Mouse (Mus musculus) spleen, postnatal 4 days (tissue): ENCODE data around the gene Ooep.
"Not testable (repeated sequence)": the region's sequence is repeated elsewhere in the genome, so short reads cannot be mapped to it uniquely, and the experiment has no call there.

Experiments
- DNase-seq, 2 experiments: peaks; one replicate each; pipeline ENCODE4 v3.0.0; 2022; ENCODE audit warnings: low spot score in 2 of 2

Ooep gene

DNA sequence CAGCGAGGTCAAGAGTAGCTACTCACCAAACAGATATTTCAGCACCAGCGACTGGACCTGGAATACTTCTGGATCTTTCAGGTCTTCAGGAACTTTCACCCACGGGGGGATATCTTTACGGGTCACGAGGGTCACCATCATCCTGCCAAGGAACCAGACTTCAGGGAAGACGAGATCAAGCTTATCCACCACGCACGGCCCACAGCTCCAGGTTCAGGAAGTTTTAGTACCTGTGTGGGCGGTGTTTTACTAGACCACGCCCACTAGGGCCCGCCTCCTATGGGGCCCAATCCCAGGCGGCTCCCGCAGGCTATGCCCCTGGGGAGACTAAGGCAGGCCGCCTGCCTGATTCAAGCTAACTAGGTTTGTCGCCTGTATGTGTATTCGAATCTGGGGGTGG is 10.6 kb downstream of the Ooep start, which contains the start of gene Dppa5a:
Gene Dppa5a, minus strand, starts transcription at position 219 of the 400 bp plus-strand sequence.
- DNase-seq, result not testable (repeated sequence)

GRCm38 (mm10) chr9:78365850-78366544 is 12.5 kb downstream of the Ooep start:
- DNase-seq, result no peak

- DNase-seq, result no peak
These were observed 13.8 kb downstream of the Ooep start for GRCm38 (mm10) chr9:78364701-78365100.

DNA sequence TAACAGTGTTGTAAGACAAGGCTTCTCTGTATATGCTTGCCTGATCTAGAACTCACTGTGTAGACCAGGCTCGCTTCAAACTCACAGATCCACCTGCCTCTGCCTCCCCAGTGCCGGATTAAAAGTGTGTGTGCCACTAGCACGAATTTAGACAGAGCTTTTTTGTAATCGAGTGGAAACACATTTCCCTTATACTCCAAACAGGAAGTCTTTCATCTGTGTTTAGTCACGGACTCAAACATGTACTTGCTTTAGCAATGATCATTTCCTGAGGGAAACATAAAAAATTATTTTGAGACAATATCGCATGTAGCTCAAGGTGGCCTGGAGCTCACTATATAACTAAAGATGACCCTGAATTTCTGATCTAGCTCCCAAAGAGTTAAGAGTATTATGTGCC is 15.2 kb downstream of the Ooep start:
- no peak for DNase-seq

DNA sequence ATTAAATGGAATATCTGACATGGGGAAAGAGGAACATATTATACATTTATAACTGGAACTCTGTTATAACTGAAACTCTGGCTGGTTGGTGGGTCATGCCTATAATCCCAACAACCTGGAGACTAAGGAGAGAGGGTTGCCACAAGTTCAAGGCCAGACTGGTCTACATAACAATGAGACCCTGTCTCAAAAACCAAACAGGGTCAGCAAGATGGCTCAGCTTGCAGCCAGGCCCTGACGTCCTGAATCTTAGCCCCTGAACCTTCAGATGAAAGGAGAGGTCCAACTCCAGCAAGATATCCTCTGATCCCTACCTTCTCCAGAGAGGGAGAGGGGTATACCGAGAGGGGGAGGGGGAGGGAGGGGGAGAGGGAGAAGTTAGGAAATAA is 18.0 kb downstream of the Ooep start:
- no peak for DNase-seq

DNA sequence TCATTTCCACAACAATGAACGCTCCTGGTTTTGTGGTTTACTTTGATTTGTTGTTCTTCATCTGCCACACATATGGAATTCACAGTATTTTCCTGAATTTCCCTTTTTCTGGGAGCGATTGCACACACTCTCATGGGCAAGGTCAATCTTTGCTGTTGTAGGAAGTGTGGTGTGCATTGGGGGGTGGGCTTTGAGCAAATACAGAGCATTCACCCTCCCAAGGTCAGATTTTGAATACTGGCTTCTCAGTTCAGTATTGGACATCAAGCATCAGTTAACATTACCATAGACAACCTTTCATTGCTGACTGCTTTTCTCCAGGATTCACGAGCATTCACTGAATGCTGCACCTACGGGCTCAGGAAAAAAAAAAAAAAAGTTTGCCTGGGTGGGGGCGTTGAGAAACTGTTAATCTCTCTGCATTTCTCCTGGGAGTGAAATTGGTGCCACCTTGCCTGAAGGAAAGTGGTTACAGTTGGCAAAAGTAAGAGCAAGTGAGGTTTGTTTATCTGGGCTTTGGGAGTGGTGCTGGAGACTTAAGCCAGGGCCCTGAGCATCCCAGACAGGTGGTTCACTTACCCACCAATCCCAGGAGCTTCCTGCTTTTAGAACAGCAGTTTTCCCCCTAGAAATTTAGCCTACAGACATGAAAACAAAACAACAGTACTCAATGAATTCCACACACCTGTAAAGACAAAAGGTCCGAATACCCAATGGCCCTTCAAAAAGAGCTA is 18.6 kb downstream of the Ooep start:
- DNase-seq, result no peak

- peak; percentile 31 to 82 for DNase-seq
These were observed 20.5 kb downstream of the Ooep start for GRCm38 (mm10) chr9:78358053-78358452.

- no peak for DNase-seq
These were observed 22.9 kb downstream of the Ooep start, which contains the start of gene Gsta2 for GRCm38 (mm10) chr9:78355611-78356010. Gsta2 (minus strand) TSS chr9:78355788.

DNA sequence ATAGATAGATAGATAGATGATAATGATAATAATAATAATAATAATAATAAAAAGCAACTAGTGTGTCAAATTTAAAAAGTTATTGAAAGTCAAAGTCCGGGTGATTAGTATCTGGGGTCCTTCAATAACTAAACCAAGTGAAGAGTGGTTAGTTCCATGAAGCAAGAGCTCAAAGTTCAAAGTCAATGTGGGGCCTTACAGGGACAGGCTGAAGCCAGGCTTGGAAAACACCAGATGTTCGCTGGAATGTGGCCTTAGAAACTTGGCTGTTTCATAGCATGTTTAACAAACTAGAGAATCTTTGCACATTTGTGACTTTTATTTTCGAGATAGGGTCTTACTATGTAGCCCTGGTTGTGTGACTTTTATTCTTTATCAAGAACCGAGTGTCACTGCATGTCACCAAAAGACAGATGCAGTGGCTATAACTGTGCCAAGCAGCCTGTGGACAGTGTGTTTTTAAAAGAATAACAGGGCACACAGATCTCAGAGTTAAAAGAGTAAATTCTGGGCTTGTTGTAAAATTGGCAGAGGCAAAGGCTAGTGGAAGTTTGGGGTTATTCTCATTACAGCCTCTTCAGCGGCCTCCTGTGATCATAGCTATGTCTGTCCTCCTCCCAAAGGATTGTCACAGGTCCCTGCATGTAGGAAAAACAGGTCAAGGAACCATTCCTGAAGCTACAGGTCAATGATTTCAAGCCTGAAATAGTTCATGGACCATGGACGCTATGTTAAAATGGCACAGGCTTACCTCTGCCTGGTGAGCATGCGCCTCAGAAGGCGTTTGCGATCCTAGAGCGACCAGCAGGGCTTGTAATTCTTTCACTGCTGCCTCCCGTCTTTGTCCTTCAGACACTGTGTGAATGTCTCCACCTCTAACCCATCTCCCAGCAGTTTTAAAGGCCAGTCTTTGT is 23.6 kb downstream of the Ooep start:
- DNase-seq, result no peak

DNA sequence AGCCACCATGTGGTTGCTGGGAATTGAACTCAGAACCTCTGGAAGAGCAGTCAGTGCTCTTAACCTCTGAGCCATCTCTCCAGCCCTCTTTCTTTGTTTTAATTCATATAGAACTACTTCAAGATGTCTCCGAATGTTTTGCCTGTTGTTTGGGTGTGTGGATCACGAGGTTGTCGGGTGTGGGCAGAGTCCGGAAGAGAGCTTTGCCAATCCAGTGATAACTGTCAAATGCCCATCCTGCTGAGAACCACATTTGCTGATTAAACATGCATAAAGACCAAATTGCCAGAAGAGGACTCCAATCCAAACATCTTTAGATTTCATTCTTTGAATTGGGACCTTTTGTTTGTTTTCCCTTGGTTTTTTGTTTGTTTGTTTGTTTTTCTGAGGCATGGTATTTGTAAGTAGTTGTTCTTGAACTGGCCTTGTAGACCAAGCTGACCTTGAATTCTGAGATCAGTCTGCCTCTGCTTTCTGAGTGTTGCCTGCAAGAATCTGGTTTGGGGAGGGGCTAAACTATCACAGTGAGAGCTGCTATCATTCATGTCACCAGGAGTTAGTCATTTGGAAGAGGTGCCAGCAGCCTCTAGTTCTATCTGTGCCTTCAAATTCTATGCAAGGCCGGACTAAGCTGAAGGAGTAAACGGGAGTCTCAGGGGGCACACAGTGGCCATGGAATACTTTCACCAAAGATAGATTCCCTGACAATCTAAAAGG is 26.9 kb downstream of the Ooep start:
- DNase-seq, result no peak

DNA sequence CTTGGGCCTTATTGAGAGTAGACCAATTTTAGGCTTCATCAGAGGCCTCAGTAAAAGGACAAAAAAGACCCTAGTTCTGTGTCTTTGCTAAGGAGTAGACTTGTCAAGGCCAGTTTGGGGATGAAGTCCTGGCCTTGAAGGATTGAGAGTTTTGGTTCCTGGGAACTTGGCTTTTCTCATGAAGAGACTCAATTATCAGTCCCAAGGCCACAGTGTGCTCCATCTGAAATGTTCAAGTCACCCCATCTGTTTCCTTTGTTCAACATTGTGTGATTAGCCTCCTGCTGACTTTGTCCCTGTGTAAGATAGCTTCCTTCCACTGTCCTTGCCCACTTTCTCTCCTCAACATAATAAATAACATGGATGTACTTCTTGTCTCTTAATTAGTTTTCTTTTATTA is 28.5 kb downstream of the Ooep start:
- DNase-seq, result not testable (repeated sequence)

- DNase-seq, result not testable (repeated sequence)
These were observed 29.4 kb downstream of the Ooep start for GRCm38 (mm10) chr9:78349141-78349540.

DNA sequence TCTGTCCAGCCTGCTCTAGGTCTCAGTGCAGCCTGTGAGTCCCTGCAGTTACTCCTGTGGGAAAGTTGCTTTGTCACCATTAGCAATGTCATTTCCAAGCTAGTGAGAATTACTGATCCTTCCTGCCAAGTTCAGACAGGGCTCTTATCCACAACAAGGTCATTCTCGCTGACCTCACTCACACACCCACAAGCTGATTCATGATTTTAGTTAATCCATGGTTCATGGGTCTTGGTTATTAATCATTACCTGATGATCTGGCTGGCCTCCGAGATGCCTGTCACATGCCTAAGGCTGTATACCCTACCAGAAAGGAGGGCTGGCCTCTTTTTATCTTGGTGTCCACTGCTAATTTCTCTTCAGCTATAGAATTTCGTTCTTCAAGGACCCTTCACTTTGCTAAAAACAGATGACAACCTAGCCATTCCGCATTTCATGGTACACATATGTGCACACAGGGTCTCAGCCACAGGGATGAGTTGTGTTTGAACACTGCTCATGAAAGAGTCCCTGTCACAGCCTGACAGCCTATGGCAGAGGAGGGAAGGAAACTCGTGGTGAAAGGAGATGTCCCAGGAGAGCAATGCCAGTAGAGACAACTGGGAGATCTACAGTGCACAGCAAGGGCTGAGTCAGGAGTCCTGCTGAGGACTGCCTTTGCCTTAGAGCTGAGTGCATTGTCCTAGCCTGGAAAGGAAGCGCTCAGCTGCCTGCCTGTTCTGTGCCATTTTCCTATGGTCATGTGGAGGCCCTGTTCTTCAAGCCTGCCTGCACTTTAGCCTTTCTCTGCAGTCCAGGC is 30.1 kb downstream of the Ooep start:
- not testable (repeated sequence) for DNase-seq

GRCm38 (mm10) chr9:78347004-78347403 is 31.5 kb downstream of the Ooep start:
- no peak for DNase-seq

DNA sequence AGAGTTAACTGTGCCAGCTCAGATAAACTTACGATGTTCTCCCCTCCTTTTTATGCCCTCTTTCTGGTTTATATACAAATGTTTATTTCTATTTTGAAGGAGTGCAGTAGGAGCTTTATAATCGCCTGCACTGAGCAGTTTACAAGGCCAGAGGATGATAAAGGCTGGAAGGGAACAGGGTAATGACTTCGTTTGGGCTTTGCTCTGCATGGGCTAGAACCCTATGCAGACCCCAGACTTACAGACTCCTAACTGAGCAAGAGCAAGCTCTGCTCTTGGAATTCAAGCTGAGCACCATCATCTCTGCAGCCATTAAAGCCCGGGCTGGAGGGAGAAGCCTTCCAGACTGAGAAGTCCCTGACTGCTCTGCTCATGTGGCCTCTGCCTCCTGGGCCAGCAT is 33.3 kb downstream of the Ooep start:
- DNase-seq, result not testable (repeated sequence)

- not testable (repeated sequence) for DNase-seq
These were observed 35.5 kb downstream of the Ooep start for GRCm38 (mm10) chr9:78343055-78343454.

GRCm38 (mm10) chr9:78342494-78342893 is 36.0 kb downstream of the Ooep start:
- not testable (repeated sequence) for DNase-seq

DNA sequence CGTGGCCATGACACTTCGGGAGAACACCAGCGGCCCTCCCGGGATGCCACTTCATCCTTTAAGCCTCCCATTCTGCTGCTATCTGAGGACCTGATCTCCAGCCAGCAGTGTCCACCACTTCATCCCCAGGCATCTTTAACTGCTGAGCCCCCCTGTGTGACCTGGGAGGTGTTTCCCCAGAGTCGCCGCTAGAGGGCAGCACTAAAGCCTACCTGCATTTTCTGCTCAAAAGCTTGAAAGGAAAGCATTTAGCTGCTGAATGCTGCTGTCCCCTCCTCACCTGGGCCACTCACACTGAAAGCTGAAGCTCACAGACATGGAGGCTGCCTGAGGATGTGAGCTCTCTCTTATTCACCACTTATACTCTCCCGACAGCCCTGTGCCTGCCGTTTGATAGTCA is 38.2 kb downstream of the Ooep start:
- peak; percentile 27 to 82 for DNase-seq

DNA sequence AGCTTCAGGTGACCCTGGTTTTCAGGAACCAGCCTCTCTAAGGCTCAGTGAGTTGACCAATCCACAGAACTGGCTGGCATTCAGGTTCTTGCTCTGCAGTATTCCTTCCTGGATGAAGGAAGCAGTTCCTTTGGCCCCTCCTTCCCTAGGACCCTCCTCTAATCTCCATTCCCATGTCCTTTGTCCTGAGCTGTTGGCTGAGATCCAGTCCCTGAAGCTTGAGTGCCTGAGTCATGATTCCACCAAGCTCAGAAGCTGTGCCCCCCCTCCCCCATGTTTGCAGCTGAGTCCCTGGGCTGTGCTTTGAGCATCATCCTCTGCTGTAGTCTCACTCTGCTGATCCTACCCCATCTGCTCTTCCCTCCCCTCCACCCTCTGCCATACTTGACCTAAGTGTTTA is 41.5 kb downstream of the Ooep start:
- not testable (repeated sequence) for DNase-seq

DNA sequence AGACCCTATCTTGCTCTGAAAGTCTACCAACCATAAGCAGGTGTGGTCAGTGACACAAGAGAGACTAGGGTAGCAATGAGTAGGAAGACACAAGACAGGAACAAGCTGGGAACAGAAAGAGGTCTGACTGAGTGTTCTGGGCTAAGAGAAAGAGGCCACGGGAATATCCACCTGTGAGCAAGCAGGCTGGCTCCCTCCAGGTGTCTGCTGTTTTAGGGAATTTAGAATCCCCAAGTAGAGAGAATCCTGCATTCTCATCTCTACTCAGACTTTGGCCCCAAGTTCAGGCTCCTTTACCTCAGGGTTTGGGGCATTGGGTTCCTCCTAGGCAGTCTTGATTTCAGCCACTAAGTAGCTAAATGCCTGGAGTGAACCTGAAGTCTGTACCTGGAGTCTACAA is 51.2 kb downstream of the Ooep start, which contains the start of gene Omt2b:
Gene Omt2b, plus strand, starts transcription at position 301 of the 400 bp plus-strand sequence.
- DNase-seq, result not testable (repeated sequence)
